Mouse (Mus musculus) testis, adult 2 months (tissue): ENCODE results near the gene Cbx1. TPM values are rescaled to one million over a fixed set of nuclear protein-coding genes. Genes with fewer than 3 reads are reported as not detected.
"Not testable (repeated sequence)": the region's sequence is repeated elsewhere in the genome, so short reads cannot be mapped to it uniquely, and the experiment has no call there.

Experiments used
- H3K27ac ChIP-seq: fragments of 200-500 bp; 2 replicates; pipeline ENCODE4 v1.5.1; 2012; ENCODE audit warnings: low read depth, low read length; ENCODE audit not compliant: control insufficient read depth, insufficient read depth
- H3K27me3 ChIP-seq: fragments of 200-500 bp; 2 replicates; pipeline ENCODE4 v1.6.1; 2012; ENCODE audit warnings: mild to moderate bottlenecking, low read length, moderate library complexity; ENCODE audit not compliant: control insufficient read depth, insufficient read depth
- H3K36me3 ChIP-seq: fragments of 200-500 bp; 2 replicates; pipeline ENCODE4 v1.6.1; 2012; ENCODE audit warnings: mild to moderate bottlenecking, low read length; ENCODE audit not compliant: control insufficient read depth, insufficient read depth
- H3K4me1 ChIP-seq: fragments of 200-500 bp; 2 replicates; pipeline ENCODE4 v1.6.1; 2012; ENCODE audit warnings: low read length; ENCODE audit not compliant: control insufficient read depth, insufficient read depth
- H3K4me3 ChIP-seq: fragments of 200-500 bp; 2 replicates; pipeline ENCODE4 v1.5.1; 2012; ENCODE audit warnings: low read depth, mild to moderate bottlenecking, low read length, moderate library complexity, mixed read lengths; ENCODE audit not compliant: control insufficient read depth
- CTCF ChIP-seq: fragments of 200-500 bp; IDR thresholded peaks from 2 replicates; pipeline ENCODE4 v1.5.1; 2012; ENCODE audit warnings: low read depth, mild to moderate bottlenecking, inconsistent platforms, low read length, moderate library complexity; ENCODE audit not compliant: control insufficient read depth, insufficient read depth, insufficient replicate concordance
- POLR2A ChIP-seq: fragments of 200-500 bp; IDR thresholded peaks from 2 replicates; pipeline ENCODE4 v1.6.1; 2012; ENCODE audit warnings: low read depth, mild to moderate bottlenecking, inconsistent platforms, low read length, moderate library complexity; ENCODE audit not compliant: control insufficient read depth
- polyA plus RNA-seq: library from polyadenylated mRNA; depleted of rRNA; stranded (reverse); fragments of >200 nt; gene quantifications from 2 replicates; pipeline ENCODE4 v1.2.3, GENCODE M21; 2012

Gene Cbx1
- polyA plus RNA-seq, 1 experiment: 16.6 TPM

- Histone ChIP-seq H3K4me1 (no peaks in the 10 kb centered on the region; the same call in 1 of the 2 replicates), H3K4me3 (no peak overlapping the region), H3K27me3 (no peaks in the 10 kb centered on the region), H3K27ac (no peak overlapping the region), H3K36me3 (no peaks in the 10 kb centered on the region)
- TF ChIP-seq CTCF (no peak), POLR2A (no peak)
Measured at GRCm38 (mm10) chr11:96839428-96839827, 50.5 kb downstream of the Cbx1 start.

- Histone ChIP-seq H3K27me3 (no peaks in the 10 kb centered on the region), H3K27ac (peak overlapping the region; percentile 84; the same call in 1 of the 2 replicates), H3K4me1 (no peaks in the 10 kb centered on the region; the same call in 1 of the 2 replicates), H3K36me3 (no peaks in the 10 kb centered on the region), H3K4me3 (no peak overlapping the region)
- TF ChIP-seq CTCF: no peak
- no peak for TF ChIP-seq POLR2A
Measured at GRCm38 (mm10) chr11:96839877-96840276, 51.0 kb downstream of the Cbx1 start.

GRCm38 (mm10) chr11:96840290-96840689 lies 51.4 kb downstream of the Cbx1 start:
- no peak overlapping the region for H3K4me3 ChIP-seq
- no peaks in the 10 kb centered on the region for H3K36me3 ChIP-seq
- TF ChIP-seq CTCF (no peak), POLR2A (no peak)
- H3K4me1 ChIP-seq: no peaks in the 10 kb centered on the region; the same call in 1 of the 2 replicates
- H3K27me3 ChIP-seq: no peaks in the 10 kb centered on the region
- H3K27ac ChIP-seq: peak overlapping the region; percentile 84

GRCm38 (mm10) chr11:96843627-96844026 lies 54.7 kb downstream of the Cbx1 start:
- H3K36me3 ChIP-seq: no peaks in the 10 kb centered on the region
- no peak overlapping the region for H3K4me3 ChIP-seq
- TF ChIP-seq POLR2A (no peak), CTCF (no peak)
- no peak overlapping the region for H3K27ac ChIP-seq
- H3K4me1 ChIP-seq: no peaks in the 10 kb centered on the region; the same call in 1 of the 2 replicates
- no peaks in the 10 kb centered on the region for H3K27me3 ChIP-seq

GRCm38 (mm10) chr11:96847240-96847639 lies 58.3 kb downstream of the Cbx1 start:
- TF ChIP-seq POLR2A (no peak), CTCF (no peak)
- H3K4me3 ChIP-seq: no peak overlapping the region
- H3K27ac ChIP-seq: no peak overlapping the region
- H3K36me3 ChIP-seq: no peaks in the 10 kb centered on the region
- H3K4me1 ChIP-seq: peaks cover 2% of the 10 kb centered on the region
- no peaks in the 10 kb centered on the region for H3K27me3 ChIP-seq

- H3K27ac ChIP-seq: no peak overlapping the region
- no peak for TF ChIP-seq POLR2A
- no peak for TF ChIP-seq CTCF
- H3K36me3 ChIP-seq: no peaks in the 10 kb centered on the region
- no peaks in the 10 kb centered on the region for H3K27me3 ChIP-seq
- H3K4me3 ChIP-seq: no peak overlapping the region
- H3K4me1 ChIP-seq: peaks cover 2% of the 10 kb centered on the region
Measured at GRCm38 (mm10) chr11:96848694-96849093, 59.8 kb downstream of the Cbx1 start.

GRCm38 (mm10) chr11:96849145-96849544 lies 60.2 kb downstream of the Cbx1 start:
- H3K4me1 ChIP-seq, H3K27me3 ChIP-seq, H3K36me3 ChIP-seq, H3K27ac ChIP-seq, H3K4me3 ChIP-seq: not testable (repeated sequence)

GRCm38 (mm10) chr11:96849681-96850467 lies 60.9 kb downstream of the Cbx1 start, which contains the start of gene Copz2:
Gene Copz2, plus strand, starts transcription at chr11:96849870.
- Histone ChIP-seq H3K4me1 (peaks cover 2% of the 10 kb centered on the region), H3K27me3 (no peaks in the 10 kb centered on the region), H3K4me3 (peak within 1 kb of the TSS; percentile 85), H3K36me3 (no peaks in the 10 kb centered on the region), H3K27ac (peak within 1 kb of the TSS; percentile 62)
- TF ChIP-seq POLR2A: no peak
- TF ChIP-seq CTCF: no peak
